Mouse (Mus musculus) heart, embryonic 12.5 days (tissue): ENCODE results near the gene Cox11. TPM values are rescaled to one million over a fixed set of nuclear protein-coding genes. Genes with fewer than 3 reads are reported as not detected.

Source experiments
- ATAC-seq: fragments of 200-750 bp; cut with Nextera tagmentation; 2 replicates; pipeline ENCODE4 v1.8.0; 2017; ENCODE audit warnings: moderate TSS enrichment, moderate library complexity; ENCODE audit not compliant: insufficient number of reproducible peaks, low FRiP score
- H3K27ac ChIP-seq: fragments of 300-500 bp; sonication (generic); 2 replicates; pipeline ENCODE4 v1.5.1; 2016; ENCODE audit warnings: mild to moderate bottlenecking, moderate library complexity; ENCODE audit not compliant: poor library complexity, severe bottlenecking
- H3K27me3 ChIP-seq: fragments of 300-500 bp; sonication (generic); replicated peaks from 2 replicates; pipeline ENCODE4 v1.6.1; 2016; ENCODE audit warnings: mild to moderate bottlenecking, moderate library complexity
- H3K36me3 ChIP-seq: fragments of 300-500 bp; sonication (generic); 2 replicates; pipeline ENCODE4 v1.6.1; 2016; ENCODE audit warnings: mild to moderate bottlenecking, moderate library complexity
- H3K4me1 ChIP-seq: fragments of 300-500 bp; sonication (generic); replicated peaks from 2 replicates; pipeline ENCODE4 v1.6.1; 2016; ENCODE audit warnings: mild to moderate bottlenecking
- H3K4me2 ChIP-seq: fragments of 300-500 bp; sonication (generic); 2 replicates; pipeline ENCODE4 v1.6.1; 2016; ENCODE audit warnings: mild to moderate bottlenecking, moderate library complexity
- H3K4me3 ChIP-seq: fragments of 300-500 bp; sonication (generic); 2 replicates; pipeline ENCODE4 v1.5.1; 2016; ENCODE audit warnings: mild to moderate bottlenecking
- H3K9ac ChIP-seq: fragments of 300-500 bp; sonication (generic); 2 replicates; pipeline ENCODE4 v1.6.1; 2016; ENCODE audit warnings: mild to moderate bottlenecking, moderate library complexity
- H3K9me3 ChIP-seq: fragments of 300-500 bp; sonication (generic); replicated peaks from 2 replicates; pipeline ENCODE4 v1.6.1; 2016; ENCODE audit warnings: mild to moderate bottlenecking, moderate library complexity
- WGBS: fragments of 180-500 bp; shearing (Covaris S2); methylation state at CpG from one replicate; pipeline ENCODE4 v1.1.7; 2016; 5-methylcytosine and 5-hydroxymethylcytosine counted together
- polyA plus RNA-seq: library from polyadenylated mRNA; unstranded; fragments of >200 nt; fragmentation: Nextera tagmentation; extraction: Ambion mirVana; gene quantifications from 2 replicates; pipeline ENCODE4 v1.2.1, GENCODE M21; 2016

Cox11 gene
- 42.8 and 43.4 TPM in 2 replicates for polyA plus RNA-seq

GRCm38 (mm10) chr11:90637440-90638311 lies at the start of gene Cox11, which contains the start of gene Stxbp4:
Cox11 (plus strand) TSS chr11:90638173.
Stxbp4 (minus strand) TSS chr11:90638084.
- Histone ChIP-seq H3K4me2 (peak within 1 kb of the TSS; percentile 80), H3K4me1 (peaks cover 5% of the 10 kb centered on the region), H3K9me3 (no peaks in the 10 kb centered on the region), H3K27ac (peak within 1 kb of the TSS; percentile 95), H3K27me3 (no peaks in the 10 kb centered on the region), H3K4me3 (peak within 1 kb of the TSS; percentile 100), H3K9ac (peak within 1 kb of the TSS; percentile 96), H3K36me3 (peaks cover 17% of the 10 kb centered on the region)
- peak; percentile 98 for ATAC-seq
- under 1% methylated on average over 48 of the region's 48 CpGs for WGBS

DNA sequence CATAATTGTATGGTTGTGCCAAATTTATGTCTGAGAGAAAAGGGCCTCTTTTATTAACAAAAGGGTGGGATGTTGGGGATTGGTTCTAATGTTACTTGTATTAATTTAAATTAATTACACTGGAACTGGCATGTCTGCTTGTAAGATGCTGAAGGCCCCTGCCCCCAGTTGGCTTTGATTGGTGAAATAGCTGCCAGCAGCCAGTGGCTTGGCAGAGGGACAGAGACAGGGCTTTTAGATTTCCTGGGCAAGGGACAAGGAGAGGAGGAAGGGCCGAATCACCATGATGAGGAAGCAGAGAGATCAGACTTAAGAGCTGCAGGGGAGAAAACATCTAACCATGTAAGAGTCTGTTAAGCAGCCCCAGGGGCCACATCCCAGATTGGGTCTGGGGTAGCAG lies 47.0 kb upstream of the Cox11 start:
- Histone ChIP-seq H3K4me1 (no peaks in the 10 kb centered on the region), H3K36me3 (peaks cover 26% of the 10 kb centered on the region), H3K27ac (no peak overlapping the region), H3K9me3 (0 out of 2 replicates have a peak, but pooled peaks cover 2% of the 10 kb centered on the region), H3K27me3 (no peaks in the 10 kb centered on the region), H3K4me3 (no peak overlapping the region), H3K9ac (no peak overlapping the region), H3K4me2 (no peak overlapping the region)
- WGBS: 86% methylated on average over 1 of the region's 1 CpGs
- no peak for ATAC-seq

DNA sequence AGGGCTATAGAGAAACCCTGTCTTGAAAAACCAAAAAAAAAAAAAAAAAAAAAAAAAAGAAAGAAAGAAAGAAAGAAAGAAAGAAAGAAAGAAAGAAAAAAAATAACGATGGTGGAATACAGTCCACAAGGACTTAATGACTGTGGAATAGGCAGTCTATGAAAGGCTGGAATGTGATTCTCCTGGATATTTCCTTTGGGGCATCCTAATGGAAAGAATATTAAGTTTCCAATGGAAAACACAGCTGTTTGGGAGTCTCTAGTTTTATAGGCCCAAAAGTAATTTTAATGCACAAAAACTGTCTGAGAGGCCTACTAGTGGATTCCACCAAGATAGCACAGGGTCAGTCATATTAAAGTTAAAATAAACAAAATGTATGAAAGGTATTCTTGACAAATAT lies 42.1 kb upstream of the Cox11 start:
- Histone ChIP-seq H3K27me3 (no peaks in the 10 kb centered on the region), H3K36me3 (peaks cover 35% of the 10 kb centered on the region), H3K4me2 (no peak overlapping the region), H3K4me1 (no peaks in the 10 kb centered on the region), H3K9me3 (0 out of 2 replicates have a peak, but pooled peaks cover 2% of the 10 kb centered on the region), H3K27ac (no peak overlapping the region), H3K9ac (no peak overlapping the region), H3K4me3 (no peak overlapping the region)
- no peak for ATAC-seq
- 87% methylated on average over 1 of the region's 1 CpGs for WGBS

GRCm38 (mm10) chr11:90603066-90603465 lies 34.9 kb upstream of the Cox11 start:
- Histone ChIP-seq H3K9ac (no peak overlapping the region), H3K4me1 (no peaks in the 10 kb centered on the region), H3K27ac (no peak overlapping the region), H3K9me3 (no peaks in the 10 kb centered on the region), H3K36me3 (peaks cover 36% of the 10 kb centered on the region), H3K4me3 (no peak overlapping the region), H3K4me2 (no peak overlapping the region), H3K27me3 (no peaks in the 10 kb centered on the region)
- WGBS: 86% methylated on average over 2 of the region's 2 CpGs
- no peak for ATAC-seq

- no peak overlapping the region for H3K4me2 ChIP-seq
- ATAC-seq: no peak
- no peaks in the 10 kb centered on the region for H3K4me1 ChIP-seq
- H3K9ac ChIP-seq: no peak overlapping the region
- peaks cover 10% of the 10 kb centered on the region for H3K36me3 ChIP-seq
- H3K4me3 ChIP-seq: no peak overlapping the region
- H3K27me3 ChIP-seq: no peaks in the 10 kb centered on the region
- no peak overlapping the region for H3K27ac ChIP-seq
- H3K9me3 ChIP-seq: no peaks in the 10 kb centered on the region
These were observed 25.9 kb upstream of the Cox11 start for GRCm38 (mm10) chr11:90612118-90612517.

DNA sequence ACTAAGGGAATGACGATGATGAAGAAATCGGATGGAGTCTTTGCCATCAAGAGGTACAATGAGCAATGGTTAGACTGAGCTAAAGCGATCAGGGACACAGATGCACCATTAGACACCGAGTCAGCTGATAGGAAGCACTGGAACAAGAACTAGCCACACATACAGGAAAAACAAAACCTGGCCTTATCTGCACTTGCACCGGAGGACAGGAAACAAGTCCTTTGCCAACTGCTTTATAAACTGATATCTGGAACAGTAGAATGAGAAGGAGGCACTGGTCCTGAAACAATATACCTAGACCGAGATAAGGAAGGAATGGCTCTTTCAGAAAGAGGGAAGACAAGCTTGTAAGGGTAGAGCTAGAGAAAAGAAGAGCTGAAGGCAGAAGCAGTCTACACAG lies 23.2 kb upstream of the Cox11 start:
- no peak overlapping the region for H3K9ac ChIP-seq
- ATAC-seq: 0 out of 2 replicates have a peak, but pooled peaks have one; percentile 45
- 56% methylated on average over 6 of the region's 6 CpGs for WGBS
- no peaks in the 10 kb centered on the region for H3K9me3 ChIP-seq
- H3K27ac ChIP-seq: no peak overlapping the region
- no peak overlapping the region for H3K4me3 ChIP-seq
- no peak overlapping the region for H3K4me2 ChIP-seq
- H3K36me3 ChIP-seq: peaks cover 16% of the 10 kb centered on the region
- H3K27me3 ChIP-seq: no peaks in the 10 kb centered on the region
- no peaks in the 10 kb centered on the region for H3K4me1 ChIP-seq

GRCm38 (mm10) chr11:90616431-90616830 lies 21.5 kb upstream of the Cox11 start:
- no peak overlapping the region for H3K27ac ChIP-seq
- peaks cover 20% of the 10 kb centered on the region for H3K36me3 ChIP-seq
- ATAC-seq: no peak
- H3K27me3 ChIP-seq: no peaks in the 10 kb centered on the region
- no peak overlapping the region for H3K9ac ChIP-seq
- H3K4me2 ChIP-seq: no peak overlapping the region
- H3K4me1 ChIP-seq: no peaks in the 10 kb centered on the region
- no peak overlapping the region for H3K4me3 ChIP-seq
- no peaks in the 10 kb centered on the region for H3K9me3 ChIP-seq

DNA sequence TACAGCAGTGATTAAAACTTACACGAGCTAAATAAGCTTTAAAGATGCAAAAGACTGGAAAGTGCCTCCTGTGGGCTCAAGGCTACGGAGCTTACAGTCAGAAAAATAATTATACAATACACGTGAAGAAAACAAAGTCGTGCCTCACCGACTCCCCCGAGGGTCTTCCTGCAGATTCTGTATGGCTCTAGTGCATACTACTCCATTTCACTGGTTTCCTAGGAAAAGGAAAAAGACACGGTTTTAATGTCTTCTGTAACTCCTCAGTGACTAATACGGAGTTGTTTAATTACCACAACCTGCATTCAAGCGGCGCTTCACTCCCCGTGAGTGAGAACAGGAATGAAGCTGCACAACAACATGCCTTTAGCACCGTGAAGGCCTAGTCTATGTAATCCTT lies 15.9 kb upstream of the Cox11 start:
- ATAC-seq: no peak
- Histone ChIP-seq H3K4me2 (no peak overlapping the region), H3K36me3 (peaks cover 18% of the 10 kb centered on the region), H3K9me3 (no peaks in the 10 kb centered on the region), H3K9ac (no peak overlapping the region), H3K4me1 (no peaks in the 10 kb centered on the region), H3K27me3 (no peaks in the 10 kb centered on the region), H3K27ac (no peak overlapping the region), H3K4me3 (no peak overlapping the region)
- 88% methylated on average over 12 of the region's 12 CpGs for WGBS

- WGBS: 92% methylated on average over 7 of the region's 7 CpGs
- H3K36me3 ChIP-seq: peaks cover 15% of the 10 kb centered on the region
- no peak overlapping the region for H3K27ac ChIP-seq
- no peaks in the 10 kb centered on the region for H3K4me1 ChIP-seq
- H3K4me2 ChIP-seq: no peak overlapping the region
- no peak overlapping the region for H3K9ac ChIP-seq
- no peaks in the 10 kb centered on the region for H3K9me3 ChIP-seq
- no peak overlapping the region for H3K4me3 ChIP-seq
- H3K27me3 ChIP-seq: no peaks in the 10 kb centered on the region
- no peak for ATAC-seq
These were observed 15.5 kb upstream of the Cox11 start for GRCm38 (mm10) chr11:90622500-90622899.

DNA sequence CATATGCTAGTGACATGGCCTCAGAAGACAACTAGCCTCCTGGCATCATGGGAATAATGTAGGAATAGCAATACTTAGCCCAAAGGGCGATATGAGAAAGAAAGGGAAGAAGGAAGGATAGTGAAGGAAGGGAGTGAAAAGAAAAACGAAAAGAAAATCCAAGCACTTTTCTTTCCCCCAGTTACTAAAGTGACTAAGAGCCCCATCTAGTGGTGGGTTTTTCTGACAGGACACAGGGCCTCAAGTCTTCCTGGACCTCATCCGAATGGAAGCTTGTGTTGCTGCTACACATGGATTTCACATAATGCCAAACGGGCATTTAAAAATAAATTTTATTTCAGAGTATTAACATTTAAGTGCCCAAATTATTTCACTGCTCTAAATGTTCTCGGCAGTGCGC lies 14.5 kb upstream of the Cox11 start:
- no peaks in the 10 kb centered on the region for H3K9me3 ChIP-seq
- 51% methylated on average over 6 of the region's 6 CpGs for WGBS
- H3K4me1 ChIP-seq: no peaks in the 10 kb centered on the region
- H3K36me3 ChIP-seq: peaks cover 9% of the 10 kb centered on the region
- no peaks in the 10 kb centered on the region for H3K27me3 ChIP-seq
- no peak for ATAC-seq
- H3K27ac ChIP-seq: no peak overlapping the region
- no peak overlapping the region for H3K9ac ChIP-seq
- no peak overlapping the region for H3K4me2 ChIP-seq
- H3K4me3 ChIP-seq: no peak overlapping the region

DNA sequence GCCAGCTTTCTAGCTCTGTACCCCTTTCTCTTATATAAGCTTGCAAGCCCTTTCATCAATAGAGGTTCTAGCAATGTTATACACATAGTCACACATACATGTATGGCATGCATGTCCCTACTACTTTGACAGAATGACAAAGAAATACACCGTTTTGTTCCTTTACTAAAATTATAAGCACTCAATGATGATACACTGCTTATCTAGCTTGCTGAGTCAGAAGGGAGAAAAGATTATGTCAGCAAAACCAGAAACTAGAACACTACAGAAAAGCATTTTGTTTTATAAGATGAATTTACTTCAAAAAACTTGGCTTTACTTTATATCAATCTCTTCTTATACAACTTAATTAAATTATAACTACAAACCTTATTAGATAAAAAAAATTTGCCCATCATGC lies 12.8 kb upstream of the Cox11 start:
- H3K27ac ChIP-seq: no peak overlapping the region
- no peak overlapping the region for H3K9ac ChIP-seq
- no peaks in the 10 kb centered on the region for H3K9me3 ChIP-seq
- WGBS: 69% methylated on average over 1 of the region's 1 CpGs
- H3K27me3 ChIP-seq: no peaks in the 10 kb centered on the region
- H3K4me2 ChIP-seq: no peak overlapping the region
- no peak for ATAC-seq
- peaks cover 13% of the 10 kb centered on the region for H3K36me3 ChIP-seq
- no peaks in the 10 kb centered on the region for H3K4me1 ChIP-seq
- H3K4me3 ChIP-seq: no peak overlapping the region
